Mouse (Mus musculus) left cerebral cortex, adult 11 months (tissue): ENCODE data around the gene Cpsf4l.

Source experiments
- DNase-seq: peaks from one replicate; pipeline ENCODE4 v3.0.0; 2022; ENCODE audit warnings: low spot score

Cpsf4l gene

GRCm38 (mm10) chr11:113699643-113700042 is 10.2 kb downstream of the Cpsf4l start:
- no peak for DNase-seq

GRCm38 (mm10) chr11:113698013-113698545 is 11.7 kb downstream of the Cpsf4l start:
- DNase-seq = no peak

GRCm38 (mm10) chr11:113697571-113697970 is 12.2 kb downstream of the Cpsf4l start:
- no peak for DNase-seq

GRCm38 (mm10) chr11:113691851-113692250 is 18.0 kb downstream of the Cpsf4l start:
- no peak for DNase-seq

GRCm38 (mm10) chr11:113691318-113691717 is 18.5 kb downstream of the Cpsf4l start:
- DNase-seq = no peak

GRCm38 (mm10) chr11:113690506-113690905 is 19.3 kb downstream of the Cpsf4l start:
- no peak for DNase-seq

- DNase-seq = no peak
Measured at GRCm38 (mm10) chr11:113687031-113687430, 22.8 kb downstream of the Cpsf4l start.

- no peak for DNase-seq
Measured at GRCm38 (mm10) chr11:113684707-113685426, 24.9 kb downstream of the Cpsf4l start.

GRCm38 (mm10) chr11:113683957-113684706 is 25.7 kb downstream of the Cpsf4l start, which contains the start of the genes Fam104a and D11Wsu47e:
Fam104a (minus strand) TSS chr11:113684155.
D11Wsu47e (plus strand) TSS chr11:113684412.
- DNase-seq = peak; percentile 91

- DNase-seq = no peak
Measured at GRCm38 (mm10) chr11:113683627-113683956, 26.2 kb downstream of the Cpsf4l start.

- DNase-seq = no peak
Measured at GRCm38 (mm10) chr11:113682897-113683626, 26.8 kb downstream of the Cpsf4l start.

- no peak for DNase-seq
Measured at GRCm38 (mm10) chr11:113681979-113682378, 27.8 kb downstream of the Cpsf4l start.

GRCm38 (mm10) chr11:113680954-113681353 is 28.9 kb downstream of the Cpsf4l start:
- no peak for DNase-seq

GRCm38 (mm10) chr11:113678373-113678772 is 31.4 kb downstream of the Cpsf4l start:
- DNase-seq = no peak

- DNase-seq = no peak
Measured at GRCm38 (mm10) chr11:113677378-113677777, 32.4 kb downstream of the Cpsf4l start.

GRCm38 (mm10) chr11:113676847-113677246 is 33.0 kb downstream of the Cpsf4l start:
- no peak for DNase-seq

- DNase-seq = no peak
Measured at GRCm38 (mm10) chr11:113674595-113674994, 35.2 kb downstream of the Cpsf4l start.

GRCm38 (mm10) chr11:113673614-113674013 is 36.2 kb downstream of the Cpsf4l start:
- no peak for DNase-seq

GRCm38 (mm10) chr11:113669711-113670110 is 40.1 kb downstream of the Cpsf4l start:
- DNase-seq = no peak

- DNase-seq = no peak
Measured at GRCm38 (mm10) chr11:113668857-113669256, 41.0 kb downstream of the Cpsf4l start.

- DNase-seq = no peak
Measured at GRCm38 (mm10) chr11:113667704-113668103, 42.1 kb downstream of the Cpsf4l start.

GRCm38 (mm10) chr11:113667122-113667521 is 42.7 kb downstream of the Cpsf4l start:
- DNase-seq = no peak
